In the genomic region with DNA sequence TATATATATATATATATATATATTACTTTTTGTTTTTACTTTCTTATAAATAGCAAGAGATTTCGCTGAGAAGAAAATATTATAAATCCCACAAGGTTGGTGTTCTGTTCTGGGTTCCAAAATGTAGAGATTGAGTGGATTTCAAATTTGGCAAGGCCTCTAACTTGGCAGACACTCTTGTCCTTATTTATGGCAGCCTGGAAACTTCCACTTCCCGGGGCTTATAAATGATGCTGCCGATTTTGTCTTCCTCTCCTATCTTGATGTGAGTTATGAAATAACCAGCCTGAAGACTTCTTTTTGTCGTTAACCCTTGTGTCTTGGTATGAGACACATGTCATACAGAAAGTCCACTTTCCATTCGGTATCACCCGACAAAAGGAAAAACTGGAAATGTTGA, we compare ENCODE assay signal across 18 mouse cellular contexts.
DNase-seq lines count a peak whose midpoint lies in the region; ATAC-seq and TF ChIP-seq lines count a peak whose summit lies in the region.
"Had no signal": no experiment of that assay in that cellular context is flagged by ENCODE, and none has a peak within 500 bp of the region (broad histone marks: within the 10 kb centered on the region; RNA-seq: fewer than 3 reads in every experiment).

No protein-coding gene starts in this region.

- H3K9ac ChIP-seq in lung, embryonic 14.5 days: no peak overlapping the region
- H3K9ac ChIP-seq: embryonic facial prominence, embryonic 12.5 days; hindbrain, embryonic 12.5 days had no signal

- no peak overlapping the region for H3K4me3 ChIP-seq in cerebellum, adult 2 months (replicated peaks; ENCODE audit: insufficient read depth, low read depth, low read length)
- no peak overlapping the region for H3K4me3 ChIP-seq in lung, embryonic 14.5 days (ENCODE audit: low read depth, low read length)
- H3K4me3 ChIP-seq: embryonic facial prominence, embryonic 12.5 days; hindbrain, embryonic 12.5 days had no signal

- no peaks in the 10 kb centered on the region for H3K36me3 ChIP-seq in lung, embryonic 14.5 days (ENCODE audit: insufficient read depth)
- H3K36me3 ChIP-seq: embryonic facial prominence, embryonic 12.5 days; hindbrain, embryonic 12.5 days had no signal

- WGBS in cerebellum, adult 2 months: 26% methylated on average over 6 of the region's 6 CpGs
- 72% methylated on average over 6 of the region's 6 CpGs for WGBS in lung, embryonic 14.5 days

- ATAC-seq in frontal cortex, adult (ENCODE audit: low TSS enrichment): peak; percentile 24
- ATAC-seq in lung, embryonic 14.5 days (ENCODE audit: insufficient read depth): no peak
- ATAC-seq: forebrain, embryonic 16.5 days; hindbrain, embryonic 16.5 days; inflammation-experienced regulatory T-cells, adult 6 months had no signal

- no peaks in the 10 kb centered on the region for H3K27me3 ChIP-seq in cerebellum, adult 2 months (ENCODE audit: control insufficient read depth, insufficient read depth, low read length)
- H3K27me3 ChIP-seq in lung, embryonic 14.5 days (ENCODE audit: insufficient read depth, low read length): no peaks in the 10 kb centered on the region
- H3K27me3 ChIP-seq: embryonic facial prominence, embryonic 12.5 days; hindbrain, embryonic 12.5 days had no signal

- peak overlapping the region; percentile 8; the same call in 1 of the 2 replicates for H3K27ac ChIP-seq in cerebellum, adult 2 months (ENCODE audit: insufficient read depth, low read length)
- H3K27ac ChIP-seq in lung, embryonic 14.5 days (ENCODE audit: low read depth): no peak overlapping the region
- H3K27ac ChIP-seq: embryonic facial prominence, embryonic 12.5 days; hindbrain, embryonic 12.5 days had no signal

- TF ChIP-seq POLR2A in cerebellum, adult 2 months (IDR thresholded peaks at IDR 0.05; ENCODE audit: borderline replicate concordance, insufficient read depth, low read length): no peak

- peaks cover 47% of the 10 kb centered on the region for H3K4me1 ChIP-seq in cerebellum, adult 2 months (ENCODE audit: control insufficient read depth, insufficient read depth, low read length)
- H3K4me1 ChIP-seq in lung, embryonic 14.5 days (ENCODE audit: insufficient read depth): no peaks in the 10 kb centered on the region

- H3K9me3 ChIP-seq in lung, embryonic 14.5 days (ENCODE audit: low read depth, low read length): no peaks in the 10 kb centered on the region
- H3K9me3 ChIP-seq: embryonic facial prominence, embryonic 12.5 days; hindbrain, embryonic 12.5 days had no signal

- DNase-seq in cerebellum, adult 2 months: peak in 1 of 2 experiments; percentile 78
- DNase-seq in cerebellum, postnatal 36 days: no peak
- no peak for DNase-seq in frontal cortex, postnatal 14 days (ENCODE audit: low spot score in 2 of 2)
- DNase-seq in lung, embryonic 14.5 days: peak; percentile 13
- DNase-seq in lung, postnatal 10 days: no peak
- DNase-seq in testis, postnatal 10 days (ENCODE audit: low spot score): no peak
- DNase-seq: adrenal gland, adult 8-10 months; gastrocnemius, postnatal 36 days; heart, adult 11 months; heart, postnatal 10 days; heart, postnatal 4 days; kidney, adult 11 months had no signal

- H3K4me2 ChIP-seq in lung, embryonic 14.5 days: no peak overlapping the region
- H3K4me2 ChIP-seq: embryonic facial prominence, embryonic 12.5 days; hindbrain, embryonic 12.5 days had no signal

- no peak for TF ChIP-seq CTCF in cerebellum, adult 2 months (IDR thresholded peaks at IDR 0.05; ENCODE audit: borderline replicate concordance, insufficient read depth, low read depth, low read length)
- TF ChIP-seq CTCF in lung, embryonic 14.5 days (IDR thresholded peaks at IDR 0.05; ENCODE audit: low read depth): no peak
